23 mouse cellular contexts compared by ENCODE assay signal in the genomic region with DNA sequence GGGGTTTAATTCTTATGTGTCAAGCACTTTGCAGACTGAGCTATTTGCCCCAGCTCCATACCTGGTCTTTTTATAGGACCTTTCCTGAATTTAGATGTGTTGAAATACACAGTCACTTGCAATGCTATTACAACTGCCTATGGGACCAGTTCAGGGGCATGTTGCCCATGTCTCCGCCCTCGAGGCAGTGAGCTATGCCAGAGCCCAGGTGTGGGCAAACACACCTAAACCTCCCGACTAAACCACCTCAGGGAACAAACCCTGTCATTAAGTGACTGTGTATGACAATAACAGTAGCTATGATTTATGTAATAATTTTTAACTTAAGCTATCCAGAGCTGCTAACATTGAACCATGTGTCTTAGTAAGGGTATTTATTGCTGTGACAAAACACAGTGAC.
A peak's percentile ranks its signal among the peaks of the same experiment; 100 is the strongest.
DNase-seq lines count a peak whose midpoint lies in the region; ATAC-seq and TF ChIP-seq lines count a peak whose summit lies in the region.
"Had no signal": no experiment of that assay in that cellular context is flagged by ENCODE, and none has a peak within 500 bp of the region (broad histone marks: within the 10 kb centered on the region; RNA-seq: fewer than 3 reads in every experiment).

No protein-coding gene starts in this region.

- H3K27me3 ChIP-seq in liver, adult 2 months (ENCODE audit: control insufficient read depth, insufficient read depth, low read length), result no peaks in the 10 kb centered on the region
- H3K27me3 ChIP-seq in liver, embryonic 11.5 days (replicated peaks; ENCODE audit: control insufficient read depth, insufficient read depth, low read length), result no peaks in the 10 kb centered on the region
- H3K27me3 ChIP-seq in lung, postnatal 0 days (replicated peaks; ENCODE audit: insufficient read depth, low read length), result no peaks in the 10 kb centered on the region
- H3K27me3 ChIP-seq: CH12.LX, Patski had no signal

- H3K79me2 ChIP-seq in liver, adult 2 months (ENCODE audit: control insufficient read depth, insufficient read depth, low read length), result no peaks in the 10 kb centered on the region

- H3K27ac ChIP-seq in liver, adult 2 months (replicated peaks; ENCODE audit: insufficient read depth, low read depth, low read length), result no peak overlapping the region
- H3K27ac ChIP-seq in liver, embryonic 11.5 days (ENCODE audit: low read depth, low read length), result no peak overlapping the region
- 0 out of 2 replicates have a peak overlapping the region, but pooled peaks have one; percentile 31 for H3K27ac ChIP-seq in ES-E14 (ENCODE audit: insufficient read depth, low read depth, low read length, poor library complexity, severe bottlenecking)
- no peak overlapping the region for H3K27ac ChIP-seq in lung, postnatal 0 days (ENCODE audit: low read length)

- no peak for TF ChIP-seq EP300 in lung, postnatal 0 days (IDR thresholded peaks at IDR 0.05)

- no peak overlapping the region for H3K4me2 ChIP-seq in liver, embryonic 11.5 days
- no peak overlapping the region for H3K4me2 ChIP-seq in lung, postnatal 0 days (replicated peaks; ENCODE audit: low read depth, low read length)

- no peak for ATAC-seq in liver, embryonic 11.5 days (replicated peaks; ENCODE audit: low FRiP score)
- ATAC-seq in monocyte, adult 5-6 weeks (replicated peaks; ENCODE audit: insufficient number of reproducible peaks, low FRiP score, low TSS enrichment, poor library complexity, severe bottlenecking), result no peak
- no peak for ATAC-seq in lung, postnatal 0 days
- ATAC-seq: activated CD4-positive, CD25-positive, alpha-beta regulatory T cell, adult 4 months; CD4-positive, CD25-positive, alpha-beta regulatory T cell, adult 4 months; Patski had no signal

- H3K36me3 ChIP-seq in liver, adult 2 months (ENCODE audit: control insufficient read depth, insufficient read depth, low read length), result no peaks in the 10 kb centered on the region
- H3K36me3 ChIP-seq in liver, embryonic 11.5 days (ENCODE audit: control insufficient read depth, insufficient read depth, low read length), result no peaks in the 10 kb centered on the region
- H3K36me3 ChIP-seq in ES-E14 (ENCODE audit: control insufficient read depth, insufficient read depth, low read length, poor library complexity, severe bottlenecking), result no peaks in the 10 kb centered on the region
- H3K36me3 ChIP-seq in lung, postnatal 0 days (ENCODE audit: insufficient read depth, low read length), result no peaks in the 10 kb centered on the region
- H3K36me3 ChIP-seq: G1E had no signal

- no peak overlapping the region for H3K4me3 ChIP-seq in liver, adult 2 months (ENCODE audit: insufficient read depth, low read depth, low read length)
- H3K4me3 ChIP-seq in liver, embryonic 11.5 days (ENCODE audit: low read depth, low read length), result no peak overlapping the region
- no peak overlapping the region for H3K4me3 ChIP-seq in ES-E14 (ENCODE audit: insufficient read depth in 1 of 2, low read depth in 1 of 2, low read length in 2 of 2, poor library complexity in 1 of 2, severe bottlenecking in 1 of 2)
- no peak overlapping the region for H3K4me3 ChIP-seq in lung, postnatal 0 days (ENCODE audit: low read depth, low read length)

- H3K9ac ChIP-seq in liver, adult 2 months (ENCODE audit: low read depth, low read length), result no peak overlapping the region
- no peak overlapping the region for H3K9ac ChIP-seq in liver, embryonic 11.5 days (ENCODE audit: low read depth, low read length)
- H3K9ac ChIP-seq in ES-E14 (ENCODE audit: insufficient read depth, low read depth, low read length, poor library complexity, severe bottlenecking), result no peak overlapping the region
- no peak overlapping the region for H3K9ac ChIP-seq in lung, postnatal 0 days (replicated peaks; ENCODE audit: low read depth)

- 46% methylated on average over 3 of the region's 3 CpGs for WGBS in liver, adult 2 months
- WGBS in liver, embryonic 11.5 days, result 80% methylated on average over 3 of the region's 3 CpGs
- WGBS in lung, postnatal 0 days, result 72% methylated on average over 3 of the region's 3 CpGs

- TF ChIP-seq POLR2A in liver, adult 2 months (IDR thresholded peaks at IDR 0.05; ENCODE audit: extremely low read depth, insufficient read depth, low read length), result no peak

- H3K9me3 ChIP-seq in liver, embryonic 11.5 days (ENCODE audit: control insufficient read depth, low read length), result no peaks in the 10 kb centered on the region
- H3K9me3 ChIP-seq in ES-E14 (ENCODE audit: control insufficient read depth, insufficient read depth, low read depth, low read length), result no peaks in the 10 kb centered on the region
- no peaks in the 10 kb centered on the region for H3K9me3 ChIP-seq in lung, postnatal 0 days (ENCODE audit: low read length)
- H3K9me3 ChIP-seq: G1E had no signal

- in situ Hi-C loops in ES-E14 (cut with MboI; ENCODE audit: low sequenced_read_pairs in 2 of 2, unreplicated experiment in 2 of 2), result no loop called here

- H3K4me1 ChIP-seq in liver, adult 2 months (ENCODE audit: control insufficient read depth, insufficient read depth, low read length), result no peaks in the 10 kb centered on the region
- H3K4me1 ChIP-seq in liver, embryonic 11.5 days (replicated peaks; ENCODE audit: control insufficient read depth, insufficient read depth, low read length), result no peaks in the 10 kb centered on the region
- no peaks in the 10 kb centered on the region for H3K4me1 ChIP-seq in ES-E14 (ENCODE audit: control insufficient read depth in 2 of 2, insufficient read depth in 2 of 2, low read length in 2 of 2, poor library complexity in 1 of 2)
- H3K4me1 ChIP-seq in lung, postnatal 0 days (ENCODE audit: insufficient read depth, low read depth, low read length), result no peaks in the 10 kb centered on the region

- TF ChIP-seq CTCF in liver, adult 2 months (IDR thresholded peaks at IDR 0.05; ENCODE audit: low read depth, low read length), result no peak
- no peak for TF ChIP-seq CTCF in lung, postnatal 0 days (IDR thresholded peaks at IDR 0.05)

- DNase-seq in liver, adult 2 months (ENCODE audit: extremely low read depth, low read depth, low spot score), result peak; percentile 33
- no peak for DNase-seq in liver, embryonic 11.5 days (ENCODE audit: low spot score)
- no peak for DNase-seq in ES-E14 (ENCODE audit: low read depth, low spot score)
- peak; percentile 86 for DNase-seq in fat pad, adult 2 months (ENCODE audit: extremely low read depth, low read depth, low spot score)
- peak; percentile 87 for DNase-seq in gonadal fat pad, adult 2 months (ENCODE audit: low read depth)
- DNase-seq in embryo, embryonic 9.5 days (ENCODE audit: extremely low spot score), result no peak
- no peak for DNase-seq in lung, postnatal 0 days (ENCODE audit: low spot score)
- DNase-seq: adrenal gland, adult 2 months; adrenal gland, adult 8-10 months; adrenal gland, postnatal 10 days; adrenal gland, postnatal 14 days; adrenal gland, postnatal 25 days; adrenal gland, postnatal 36 days; B cell, adult 2 months; cerebellum, adult 11 months; cerebellum, adult 11-12 months; cerebellum, adult 18-20 months had no signal

TF ChIP-seq in ES-E14, 5 proteins besides CTCF, POLR2A, EP300 and RAD21:
- TF ChIP-seq HCFC1 (IDR thresholded peaks at IDR 0.05; ENCODE audit: borderline replicate concordance, insufficient read depth, low read length) (no peak), ZC3H11A (IDR thresholded peaks at IDR 0.05; ENCODE audit: borderline replicate concordance, low read depth, low read length) (no peak), MAFK (IDR thresholded peaks at IDR 0.05; ENCODE audit: insufficient read depth, low read depth, low read length) (no peak), ZNF384 (IDR thresholded peaks at IDR 0.05; ENCODE audit: low read depth, low read length) (no peak), CHD2 (IDR thresholded peaks at IDR 0.05; ENCODE audit: low read depth, low read length) (no peak)

Comparison
In these comparisons a context has a peak if more than half of its experiments do, and no peak if none do; other contexts are left out.
1. DNase-seq: peak in liver, adult 2 months (single experiment), fat pad, adult 2 months (single experiment) and gonadal fat pad, adult 2 months (single experiment); none in liver, embryonic 11.5 days (single experiment), ES-E14 (single experiment), embryo, embryonic 9.5 days (single experiment) and lung, postnatal 0 days (single experiment).